In the genomic region with DNA sequence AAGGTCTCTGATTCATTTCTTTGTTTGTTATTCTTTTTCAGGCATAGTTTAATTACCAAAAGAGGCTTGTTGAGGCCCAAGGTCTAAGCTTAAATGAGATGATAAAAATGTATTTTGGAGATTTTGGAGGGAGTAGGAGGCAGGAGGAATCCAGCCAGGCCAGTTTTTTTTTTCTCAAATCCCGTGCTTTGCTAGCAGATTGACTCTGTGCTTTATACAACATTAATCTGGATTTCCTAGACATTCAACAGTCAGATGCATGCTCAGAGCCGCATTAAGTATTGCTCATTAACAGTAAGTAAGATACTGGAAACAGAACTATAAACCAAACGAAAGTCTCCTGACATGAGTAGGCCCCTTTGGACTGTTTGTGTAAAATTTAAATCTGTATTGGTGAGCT, we compare ENCODE assay signal across 10 mouse cellular contexts.
DNase-seq lines count a peak whose midpoint lies in the region; ATAC-seq and TF ChIP-seq lines count a peak whose summit lies in the region.
"Had no signal": no experiment of that assay in that cellular context is flagged by ENCODE, and none has a peak within 500 bp of the region (broad histone marks: within the 10 kb centered on the region; RNA-seq: fewer than 3 reads in every experiment).

No protein-coding gene starts in this region.

- H3K9me3 ChIP-seq in kidney, embryonic 14.5 days (ENCODE audit: control insufficient read depth, low read length): no peaks in the 10 kb centered on the region
- H3K9me3 ChIP-seq in embryonic facial prominence, embryonic 11.5 days (replicated peaks; ENCODE audit: control insufficient read depth, low read length): no peaks in the 10 kb centered on the region
- H3K9me3 ChIP-seq in forebrain, postnatal 0 days (ENCODE audit: low read length): no peaks in the 10 kb centered on the region
- H3K9me3 ChIP-seq in midbrain, embryonic 14.5 days (ENCODE audit: control insufficient read depth, low read length): no peaks in the 10 kb centered on the region

- no peak overlapping the region for H3K4me2 ChIP-seq in kidney, embryonic 14.5 days (replicated peaks; ENCODE audit: low read depth, low read length)
- H3K4me2 ChIP-seq in embryonic facial prominence, embryonic 11.5 days (ENCODE audit: low read depth, low read length): no peak overlapping the region
- no peak overlapping the region for H3K4me2 ChIP-seq in forebrain, postnatal 0 days (ENCODE audit: low read depth)
- H3K4me2 ChIP-seq in midbrain, embryonic 14.5 days (ENCODE audit: low read length): no peak overlapping the region

- WGBS in kidney, embryonic 14.5 days: 28% methylated on average over 3 of the region's 3 CpGs
- WGBS in embryonic facial prominence, embryonic 11.5 days: 41% methylated on average over 3 of the region's 3 CpGs
- WGBS in forebrain, postnatal 0 days: 9% methylated on average over 3 of the region's 3 CpGs
- 3% methylated on average over 3 of the region's 3 CpGs for WGBS in midbrain, embryonic 14.5 days

- H3K27me3 ChIP-seq in kidney, embryonic 14.5 days (ENCODE audit: control insufficient read depth, insufficient read depth, low read length): no peaks in the 10 kb centered on the region
- no peaks in the 10 kb centered on the region for H3K27me3 ChIP-seq in embryonic facial prominence, embryonic 11.5 days (ENCODE audit: control insufficient read depth, insufficient read depth, low read length)
- H3K27me3 ChIP-seq in forebrain, postnatal 0 days (ENCODE audit: insufficient read depth, low read length): no peaks in the 10 kb centered on the region
- H3K27me3 ChIP-seq in midbrain, embryonic 14.5 days (ENCODE audit: control insufficient read depth, insufficient read depth, low read length): no peaks in the 10 kb centered on the region

- no peak overlapping the region for H3K9ac ChIP-seq in kidney, embryonic 14.5 days (ENCODE audit: low read depth, low read length)
- no peak overlapping the region for H3K9ac ChIP-seq in embryonic facial prominence, embryonic 11.5 days (replicated peaks; ENCODE audit: low read length)
- H3K9ac ChIP-seq in forebrain, postnatal 0 days: no peak overlapping the region
- H3K9ac ChIP-seq in midbrain, embryonic 14.5 days (replicated peaks; ENCODE audit: low read length): no peak overlapping the region

- intact Hi-C loops in gastrocnemius, adult 2 months (cut with DNase I): no loop called here

- no peak for TF ChIP-seq CTCF in forebrain, postnatal 0 days (IDR thresholded peaks at IDR 0.05; ENCODE audit: low read depth)
- no peak for TF ChIP-seq CTCF in gastrocnemius, adult 2 months (IDR thresholded peaks at IDR 0.05)

- ATAC-seq in kidney, embryonic 14.5 days (ENCODE audit: low FRiP score, low TSS enrichment): no peak
- ATAC-seq in embryonic facial prominence, embryonic 11.5 days (replicated peaks; ENCODE audit: insufficient number of reproducible peaks, low FRiP score, low TSS enrichment, low read depth): no peak
- peak; percentile 53 for ATAC-seq in forebrain, postnatal 0 days
- peak; percentile 57; the same call in 1 of the 2 replicates for ATAC-seq in midbrain, embryonic 14.5 days (ENCODE audit: low FRiP score, low TSS enrichment)

- peak overlapping the region; percentile 48; the same call in 1 of the 2 replicates for H3K27ac ChIP-seq in kidney, embryonic 14.5 days (ENCODE audit: low read depth, low read length)
- H3K27ac ChIP-seq in embryonic facial prominence, embryonic 11.5 days (replicated peaks; ENCODE audit: low read depth, low read length): no peak overlapping the region
- peak overlapping the region; percentile 62 for H3K27ac ChIP-seq in forebrain, postnatal 0 days (ENCODE audit: low read depth, low read length)
- peak overlapping the region; percentile 76 for H3K27ac ChIP-seq in midbrain, embryonic 14.5 days (replicated peaks; ENCODE audit: low read depth, low read length)
- H3K27ac ChIP-seq in gastrocnemius, adult 2 months: no peak overlapping the region

- DNase-seq in kidney, adult 8-10 months: no peak
- DNase-seq in embryonic facial prominence, embryonic 11.5 days (ENCODE audit: low spot score): peak; percentile 20
- peak; percentile 68 for DNase-seq in forebrain, postnatal 0 days
- peak; percentile 71 for DNase-seq in midbrain, embryonic 14.5 days
- no peak for DNase-seq in layer of hippocampus, postnatal 25 days (ENCODE audit: extremely low spot score in 1 of 2, low spot score in 1 of 2)
- no peak for DNase-seq in cerebellum, adult 9-10 months
- DNase-seq in gastrocnemius, adult 2 months: no peak
- DNase-seq: adrenal gland, adult 8-10 months; thymus, adult 2 months had no signal

- no peak overlapping the region for H3K4me3 ChIP-seq in kidney, embryonic 14.5 days (ENCODE audit: low read length)
- no peak overlapping the region for H3K4me3 ChIP-seq in embryonic facial prominence, embryonic 11.5 days (ENCODE audit: low read depth, low read length)
- H3K4me3 ChIP-seq in forebrain, postnatal 0 days (ENCODE audit: low read depth, low read length): no peak overlapping the region
- H3K4me3 ChIP-seq in midbrain, embryonic 14.5 days (replicated peaks; ENCODE audit: low read depth, low read length): no peak overlapping the region
- H3K4me3 ChIP-seq in gastrocnemius, adult 2 months: no peak overlapping the region

- no peaks in the 10 kb centered on the region for H3K36me3 ChIP-seq in kidney, embryonic 14.5 days (ENCODE audit: control insufficient read depth, insufficient read depth, low read length)
- no peaks in the 10 kb centered on the region for H3K36me3 ChIP-seq in embryonic facial prominence, embryonic 11.5 days (replicated peaks; ENCODE audit: control insufficient read depth, insufficient read depth, low read depth, low read length)
- H3K36me3 ChIP-seq in forebrain, postnatal 0 days (ENCODE audit: insufficient read depth): no peaks in the 10 kb centered on the region
- H3K36me3 ChIP-seq in midbrain, embryonic 14.5 days (ENCODE audit: control insufficient read depth, insufficient read depth, low read length): no peaks in the 10 kb centered on the region

- no peaks in the 10 kb centered on the region for H3K4me1 ChIP-seq in kidney, embryonic 14.5 days (ENCODE audit: control insufficient read depth, insufficient read depth, low read length)
- no peaks in the 10 kb centered on the region for H3K4me1 ChIP-seq in embryonic facial prominence, embryonic 11.5 days (ENCODE audit: control insufficient read depth, insufficient read depth, low read length)
- 0 out of 2 replicates have a peak, but pooled peaks cover 3% of the 10 kb centered on the region for H3K4me1 ChIP-seq in forebrain, postnatal 0 days (ENCODE audit: insufficient read depth)
- peaks cover 13% of the 10 kb centered on the region for H3K4me1 ChIP-seq in midbrain, embryonic 14.5 days (ENCODE audit: control insufficient read depth, insufficient read depth, low read length)

Comparison
In these comparisons a context has a peak if more than half of its experiments do, and no peak if none do; other contexts are left out.
1. ATAC-seq: peak in forebrain, postnatal 0 days (single experiment) and midbrain, embryonic 14.5 days (single experiment); none in kidney, embryonic 14.5 days (single experiment) and embryonic facial prominence, embryonic 11.5 days (single experiment).
2. H3K27ac ChIP-seq: peak in kidney, embryonic 14.5 days (single experiment), forebrain, postnatal 0 days (single experiment) and midbrain, embryonic 14.5 days (single experiment); none in embryonic facial prominence, embryonic 11.5 days (single experiment) and gastrocnemius, adult 2 months (single experiment).
3. DNase-seq: peak in embryonic facial prominence, embryonic 11.5 days (single experiment), forebrain, postnatal 0 days (single experiment) and midbrain, embryonic 14.5 days (single experiment); none in kidney, adult 8-10 months (0 of 2), layer of hippocampus, postnatal 25 days (0 of 2), cerebellum, adult 9-10 months (single experiment) and gastrocnemius, adult 2 months (single experiment).